Mouse (Mus musculus): ENCODE data around the gene Gosr1. TPM values are rescaled to one million over a fixed set of nuclear protein-coding genes. Genes with fewer than 3 reads are reported as not detected.
"Not testable (repeated sequence)": the region's sequence is repeated elsewhere in the genome, so short reads cannot be mapped to it uniquely, and the experiment has no call there.

The Gosr1 gene
- polyA plus RNA-seq, 1 experiment: 28.0 TPM

DNA sequence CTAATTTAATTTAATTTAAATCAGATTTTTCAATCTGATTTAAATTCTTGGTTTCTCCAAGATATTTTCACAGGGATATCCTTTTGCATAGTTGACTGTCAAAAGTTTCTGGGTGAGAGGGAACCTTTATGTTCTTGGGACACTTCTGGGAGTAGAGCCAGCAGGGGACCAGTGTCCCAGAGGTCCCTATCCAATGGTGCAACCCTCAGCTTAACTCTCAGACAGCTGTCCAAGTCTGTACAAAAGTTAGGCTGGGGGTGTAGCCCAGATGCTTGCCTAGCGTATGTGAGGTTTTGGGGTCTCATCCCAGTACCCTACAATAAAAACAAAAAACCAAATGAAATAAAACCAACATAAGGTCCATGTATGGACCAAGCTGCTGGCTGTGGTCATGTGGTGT is 55.3 kb downstream of the Gosr1 start:
- Histone ChIP-seq H3K4me1 (ENCODE audit: control insufficient read depth, insufficient read depth, low read length) (no peaks in the 10 kb centered on the region), H3K4me3 (ENCODE audit: insufficient read depth, low read length) (no peak overlapping the region), H3K27ac (ENCODE audit: insufficient read depth, low read length) (no peak overlapping the region)
- TF ChIP-seq CTCF (IDR thresholded peaks at IDR 0.05; ENCODE audit: extremely low read depth, insufficient read depth, low read length) (no peak), POLR2A (IDR thresholded peaks at IDR 0.05; ENCODE audit: extremely low read depth, insufficient read depth, low read length) (no peak)

DNA sequence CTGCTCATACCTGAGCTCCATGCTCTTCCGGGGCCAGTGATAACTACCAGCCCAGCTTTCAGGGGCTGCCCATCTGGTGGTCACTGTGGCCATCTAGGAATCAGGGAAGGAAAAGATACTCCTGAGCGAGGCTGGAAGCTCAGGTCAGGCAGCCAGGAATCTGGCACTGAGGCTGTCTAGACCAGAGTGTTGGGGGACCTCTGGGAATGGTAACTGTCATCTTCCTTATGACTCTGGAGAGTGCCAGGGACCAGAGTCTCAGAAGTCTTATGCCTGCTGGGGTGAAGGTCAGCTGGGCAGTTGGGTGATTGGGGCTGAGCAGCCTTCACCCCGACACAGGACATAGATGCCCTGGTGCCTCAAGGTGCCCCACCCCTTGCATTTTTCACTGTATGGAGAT is 55.7 kb downstream of the Gosr1 start:
- Histone ChIP-seq H3K27ac (ENCODE audit: insufficient read depth, low read length) (no peak overlapping the region), H3K4me3 (ENCODE audit: insufficient read depth, low read length) (no peak overlapping the region), H3K4me1 (ENCODE audit: control insufficient read depth, insufficient read depth, low read length) (no peaks in the 10 kb centered on the region)
- no peak for TF ChIP-seq POLR2A (IDR thresholded peaks at IDR 0.05; ENCODE audit: extremely low read depth, insufficient read depth, low read length)
- no peak for TF ChIP-seq CTCF (IDR thresholded peaks at IDR 0.05; ENCODE audit: extremely low read depth, insufficient read depth, low read length)

GRCm38 (mm10) chr11:76699626-76700025 is 63.8 kb downstream of the Gosr1 start:
- Histone ChIP-seq H3K4me1 (ENCODE audit: control insufficient read depth, insufficient read depth, low read length) (no peaks in the 10 kb centered on the region; the same call in 1 of the 2 replicates), H3K4me3 (ENCODE audit: insufficient read depth, low read length) (no peak overlapping the region), H3K27ac (ENCODE audit: insufficient read depth, low read length) (no peak overlapping the region)
- TF ChIP-seq CTCF (IDR thresholded peaks at IDR 0.05; ENCODE audit: extremely low read depth, insufficient read depth, low read length): no peak
- no peak for TF ChIP-seq POLR2A (IDR thresholded peaks at IDR 0.05; ENCODE audit: extremely low read depth, insufficient read depth, low read length)

DNA sequence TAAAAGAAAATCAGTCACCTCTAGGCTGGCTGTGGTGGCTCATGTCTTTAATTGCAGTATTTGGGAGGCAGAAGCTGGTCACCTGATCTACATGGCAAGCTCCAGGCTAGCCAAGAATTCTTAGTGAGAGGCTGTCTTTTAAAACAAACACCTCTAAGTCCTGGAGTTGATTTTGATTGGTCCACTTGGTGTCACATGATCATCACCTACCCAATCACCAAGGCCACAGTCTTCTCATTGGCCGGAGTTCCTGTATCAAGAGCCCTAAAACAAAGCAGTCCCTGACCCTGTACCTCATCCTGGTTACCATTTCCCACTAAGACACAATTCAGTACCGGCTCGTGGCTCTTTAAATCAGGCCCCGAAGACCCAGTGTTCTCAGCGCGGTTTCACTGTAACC is 67.6 kb downstream of the Gosr1 start:
- peak overlapping the region; percentile 19 for H3K4me3 ChIP-seq (ENCODE audit: insufficient read depth, low read length)
- no peaks in the 10 kb centered on the region; the same call in 1 of the 2 replicates for H3K4me1 ChIP-seq (ENCODE audit: control insufficient read depth, insufficient read depth, low read length)
- no peak overlapping the region for H3K27ac ChIP-seq (ENCODE audit: insufficient read depth, low read length)
- TF ChIP-seq POLR2A (IDR thresholded peaks at IDR 0.05; ENCODE audit: extremely low read depth, insufficient read depth, low read length): no peak
- no peak for TF ChIP-seq CTCF (IDR thresholded peaks at IDR 0.05; ENCODE audit: extremely low read depth, insufficient read depth, low read length)

GRCm38 (mm10) chr11:76692096-76692495 is 71.3 kb downstream of the Gosr1 start:
- Histone ChIP-seq H3K4me1 (ENCODE audit: control insufficient read depth, insufficient read depth, low read length) (no peaks in the 10 kb centered on the region; the same call in 1 of the 2 replicates), H3K4me3 (ENCODE audit: insufficient read depth, low read length) (no peak overlapping the region), H3K27ac (ENCODE audit: insufficient read depth, low read length) (no peak overlapping the region)
- no peak for TF ChIP-seq CTCF (IDR thresholded peaks at IDR 0.05; ENCODE audit: extremely low read depth, insufficient read depth, low read length)
- no peak for TF ChIP-seq POLR2A (IDR thresholded peaks at IDR 0.05; ENCODE audit: extremely low read depth, insufficient read depth, low read length)

GRCm38 (mm10) chr11:76685604-76686003 is 77.8 kb downstream of the Gosr1 start:
- TF ChIP-seq POLR2A (IDR thresholded peaks at IDR 0.05; ENCODE audit: extremely low read depth, insufficient read depth, low read length) (no peak), CTCF (IDR thresholded peaks at IDR 0.05; ENCODE audit: extremely low read depth, insufficient read depth, low read length) (no peak)
- no peaks in the 10 kb centered on the region for H3K4me1 ChIP-seq (ENCODE audit: control insufficient read depth, insufficient read depth, low read length)
- no peak overlapping the region for H3K4me3 ChIP-seq (ENCODE audit: insufficient read depth, low read length)
- H3K27ac ChIP-seq (ENCODE audit: insufficient read depth, low read length): no peak overlapping the region

GRCm38 (mm10) chr11:76679508-76679907 is 83.9 kb downstream of the Gosr1 start, which contains the start of gene Trarg1:
Gene Trarg1, plus strand, starts transcription at chr11:76679808.
- H3K27ac ChIP-seq (ENCODE audit: insufficient read depth, low read length); H3K4me3 ChIP-seq (ENCODE audit: insufficient read depth, low read length); H3K4me1 ChIP-seq (ENCODE audit: control insufficient read depth, insufficient read depth, low read length): not testable (repeated sequence)

Other genes starting within 250 kb of the Gosr1 start
- 266 and 292 TPM in 2 replicates for gene Abr, start 141.3 kb downstream of the Gosr1 start, polyA plus RNA-seq (2012; rRNA removed)
- gene Bhlha9, start 91.1 kb downstream of the Gosr1 start, polyA plus RNA-seq (2012; rRNA removed): 3.5 and 4.5 TPM in 2 replicates
- gene Trarg1, start 83.8 kb downstream of the Gosr1 start, polyA plus RNA-seq (2012; rRNA removed): 0.32 and 0.40 TPM in 2 replicates
- 29.1 and 30.5 TPM in 2 replicates for gene Cpd, start 83.4 kb upstream of the Gosr1 start, polyA plus RNA-seq (2012; rRNA removed)
- gene Tmigd1, start 138.6 kb upstream of the Gosr1 start, polyA plus RNA-seq (2012; rRNA removed): not detected in 2 replicates
- 37.7 and 38.1 TPM in 2 replicates for gene Blmh, start 161.2 kb upstream of the Gosr1 start, polyA plus RNA-seq (2012; rRNA removed)
- 0.04 TPM in 1 of 2 replicates, not detected in the other for gene Slc6a4, start 235.0 kb upstream of the Gosr1 start, polyA plus RNA-seq (2012; rRNA removed)

All from cortical plate, adult 2 months (tissue).